Mouse (Mus musculus): ENCODE data around the gene Map2k3.

DNA sequence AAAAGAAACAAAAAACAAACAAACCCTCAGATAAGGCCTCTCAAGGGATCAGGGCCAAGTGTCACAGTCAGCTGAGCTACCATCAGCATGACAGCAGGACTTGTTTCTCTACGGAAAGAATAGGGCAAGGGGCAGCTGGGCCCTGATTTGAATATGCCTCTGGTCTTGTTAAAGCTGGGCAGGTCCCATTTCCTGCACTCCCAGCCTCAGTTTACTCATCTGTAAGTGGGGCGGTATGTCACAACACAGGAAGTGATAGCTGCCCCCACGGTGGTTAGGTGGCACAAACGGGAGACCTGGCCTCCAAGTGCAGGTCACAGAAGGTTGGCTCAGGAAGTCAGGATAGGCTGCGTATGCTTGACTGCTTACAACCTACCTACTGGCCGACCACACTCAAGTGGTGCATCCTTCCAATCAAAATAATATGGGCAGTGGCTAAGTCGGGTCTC is 19.3 kb upstream of the Map2k3 start:
- TF ChIP-seq CTCF (conservative IDR thresholded peaks at IDR 0.05; ENCODE audit: insufficient read depth, insufficient read length, low read depth, low read length): no peak
- TF ChIP-seq POLR2A (IDR thresholded peaks at IDR 0.05; ENCODE audit: low read depth, low read length): no peak

Data from kidney, adult 2 months (tissue).